Mouse (Mus musculus) heart, adult 2 months (tissue): Measurements from ENCODE around the gene Asb14.

Source experiments
- CTCF ChIP-seq: fragments of 200-600 bp; IDR thresholded peaks from 2 replicates; pipeline ENCODE4 v1.8.1; 2022; ENCODE audit warnings: antibody characterized with exemption, mild to moderate bottlenecking, moderate library complexity
- EP300 ChIP-seq: fragments of 200-500 bp; IDR thresholded peaks from 2 replicates; pipeline ENCODE4 v1.6.1; 2011; ENCODE audit warnings: low read depth, low read length, control low read depth; ENCODE audit not compliant: insufficient read depth

- TF ChIP-seq CTCF = no peak
- TF ChIP-seq EP300 = no peak
These were observed 40.5 kb downstream of the Asb14 start for GRCm38 (mm10) chr14:26934891-26935290.
